Mouse (Mus musculus): ENCODE measurements at regions not wholly inside any gene's neighbourhood (a gene's known extent, or its start where the extent isn't known, plus 50 kb on each side); places are given as distances from the start of the nearest gene placed in this dataset.

- no peak for DNase-seq (ENCODE audit: low read depth, low spot score)
Measured at GRCm38 (mm10) chr15:87360457-87360856, 183.6 kb upstream of the Fam19a5 start.

- DNase-seq (ENCODE audit: low read depth, low spot score) = no peak
Measured at GRCm38 (mm10) chr15:87365712-87366361, 178.3 kb upstream of the Fam19a5 start.

DNA sequence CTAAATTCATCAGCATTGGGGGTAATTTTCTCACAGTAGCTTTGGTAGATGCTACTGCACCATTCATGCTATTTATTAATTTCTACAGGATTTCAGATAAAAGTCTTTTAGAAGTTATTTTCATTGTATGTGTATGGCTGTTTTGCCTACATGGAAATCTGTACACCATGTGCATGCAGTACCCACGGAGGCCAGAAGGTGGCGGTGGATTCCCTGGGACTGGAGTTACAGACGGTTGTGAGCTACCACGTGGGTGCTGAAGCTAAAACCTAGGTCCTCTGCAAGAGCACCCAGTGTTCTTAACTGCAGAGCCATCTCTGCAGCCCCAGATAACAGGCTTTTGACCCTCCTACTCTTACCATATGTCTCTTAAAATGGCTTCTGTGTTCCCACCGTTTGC is 176.7 kb upstream of the Fam19a5 start:
- peak; percentile 3 for DNase-seq (ENCODE audit: low read depth, low spot score)

- DNase-seq (ENCODE audit: low read depth, low spot score) = no peak
Measured at GRCm38 (mm10) chr15:87369381-87369780, 174.7 kb upstream of the Fam19a5 start.

DNA sequence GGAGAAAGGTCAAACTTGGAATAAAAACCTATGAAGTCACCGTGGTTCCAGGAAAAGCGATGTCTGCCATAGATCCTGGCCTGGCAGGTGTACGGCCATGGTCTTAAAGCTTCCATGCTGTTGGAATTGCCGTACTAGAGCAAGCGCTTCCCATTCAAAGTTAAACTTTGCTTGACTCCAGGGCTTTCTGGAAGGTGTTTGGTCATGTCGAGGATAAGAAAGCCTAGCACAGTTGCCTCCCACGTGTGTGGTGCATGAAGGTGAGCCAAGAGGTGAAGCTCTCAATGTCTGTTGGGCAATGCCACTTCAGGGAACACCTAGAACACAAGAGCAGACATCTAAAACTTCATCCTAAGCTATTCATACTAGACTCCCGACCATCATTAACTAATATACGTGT is 174.3 kb upstream of the Fam19a5 start:
- DNase-seq (ENCODE audit: low read depth, low spot score) = no peak

DNA sequence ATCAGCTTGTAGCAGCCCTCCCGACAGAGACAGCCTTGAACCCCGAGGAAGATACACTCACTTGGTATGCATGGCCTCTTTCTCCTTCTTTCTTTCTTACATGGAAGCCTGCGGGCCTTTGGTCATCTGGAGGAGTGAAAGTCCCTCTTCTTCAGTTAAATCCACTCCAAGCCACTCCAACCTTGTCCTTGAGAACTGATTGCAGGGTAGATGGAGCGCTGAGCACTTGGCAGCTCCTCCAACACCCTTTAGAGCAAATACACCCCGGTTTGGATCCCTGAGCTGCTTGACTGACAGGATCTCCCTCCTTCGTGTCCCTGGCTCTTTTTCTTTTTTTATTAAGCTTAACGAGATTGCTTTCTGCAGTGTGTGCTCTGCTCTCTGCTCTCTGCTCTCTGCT is 173.3 kb upstream of the Fam19a5 start:
- DNase-seq (ENCODE audit: low read depth, low spot score) = no peak

DNA sequence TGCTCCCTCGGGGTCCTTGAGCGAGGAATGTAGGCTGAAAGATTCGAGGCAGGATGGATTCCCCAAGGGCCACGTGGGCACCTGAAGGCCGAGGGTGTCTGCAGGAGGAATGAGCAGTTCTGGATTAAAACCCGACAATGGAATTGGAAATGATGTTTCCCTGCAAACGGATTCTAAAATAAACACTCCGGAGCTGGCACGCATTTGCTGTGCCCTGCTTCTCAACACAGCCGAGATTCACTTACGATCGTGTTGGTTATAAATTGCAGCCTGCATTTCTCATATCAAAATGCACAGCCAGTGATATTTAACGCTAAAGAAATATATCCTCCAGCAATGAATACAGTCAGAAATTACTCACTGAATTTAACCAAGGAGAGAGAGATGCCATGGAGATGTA is 169.4 kb upstream of the Fam19a5 start:
- DNase-seq (ENCODE audit: low read depth, low spot score) = no peak

GRCm38 (mm10) chr15:87375596-87376194 is 168.4 kb upstream of the Fam19a5 start:
- DNase-seq (ENCODE audit: low read depth, low spot score) = no peak

DNA sequence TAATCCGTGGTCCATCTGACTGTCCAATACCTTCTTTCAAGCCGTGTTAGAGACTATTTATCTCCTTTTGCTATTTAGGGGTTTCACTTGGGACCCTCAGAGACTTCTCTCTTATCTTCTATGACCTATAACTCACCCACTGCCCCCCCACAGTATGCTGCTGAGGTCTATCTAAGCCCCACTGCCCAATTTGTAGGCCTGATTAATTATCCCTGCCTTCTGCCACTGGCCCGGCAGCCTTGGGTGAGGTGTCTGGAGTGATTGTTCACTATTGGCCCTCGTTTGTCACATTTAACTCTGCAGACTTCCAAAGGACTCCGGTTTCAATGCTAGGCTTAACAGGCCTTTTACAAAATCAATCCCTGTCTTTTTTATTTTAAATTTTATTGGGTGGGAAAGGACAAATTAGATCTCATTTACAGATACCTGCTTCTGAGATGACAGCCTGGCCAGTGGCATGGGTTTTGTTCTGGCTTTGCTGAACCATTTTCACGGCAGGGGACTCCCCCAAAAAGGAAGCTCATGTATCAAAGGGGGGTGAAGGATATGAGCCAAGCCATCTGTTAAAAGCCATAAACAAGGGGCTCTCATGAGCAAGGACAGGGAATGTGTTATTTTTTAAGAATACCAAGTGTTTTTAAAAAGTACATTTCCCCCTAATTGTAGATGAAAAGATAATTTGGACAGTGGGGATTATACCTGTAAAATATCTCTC is 160.4 kb upstream of the Fam19a5 start:
- no peak for DNase-seq (ENCODE audit: low read depth, low spot score)

DNA sequence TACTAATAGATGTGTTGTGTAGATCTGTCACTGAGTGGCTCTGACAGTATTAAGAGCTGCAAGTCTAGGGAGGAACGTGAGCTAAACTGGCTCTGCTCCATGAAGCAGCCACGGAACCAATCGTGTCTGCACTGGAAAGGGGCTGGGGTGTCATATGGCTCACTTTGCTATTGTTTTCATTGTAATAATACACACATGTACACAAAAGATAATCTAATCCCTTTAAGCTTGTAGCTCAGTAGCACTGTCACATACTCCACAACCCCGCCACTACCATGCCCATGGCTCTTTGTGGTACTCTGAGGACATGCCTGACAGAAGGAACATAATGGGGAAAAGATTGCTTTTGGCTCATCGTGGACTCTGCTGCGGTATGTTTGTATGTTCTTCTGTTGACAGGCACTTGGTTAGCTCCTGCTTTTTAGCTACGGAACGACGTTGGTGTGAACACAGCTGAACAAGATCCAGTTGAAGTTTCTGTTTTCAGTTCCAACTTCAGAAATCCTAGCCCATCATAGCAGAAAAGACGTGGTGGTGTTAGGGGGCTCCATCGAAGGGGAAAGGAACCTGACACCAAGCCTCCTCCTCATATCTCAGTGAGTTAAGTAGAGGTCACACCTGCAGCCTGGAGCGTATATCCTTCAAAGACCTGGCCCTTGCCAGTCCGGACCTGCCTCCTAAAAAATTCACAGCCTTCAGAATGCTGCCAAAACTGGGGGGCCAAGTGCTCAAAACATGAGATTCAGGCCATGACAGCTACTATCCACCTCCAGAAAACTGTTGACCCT is 159.6 kb upstream of the Fam19a5 start:
- DNase-seq (ENCODE audit: low read depth, low spot score) = no peak

DNA sequence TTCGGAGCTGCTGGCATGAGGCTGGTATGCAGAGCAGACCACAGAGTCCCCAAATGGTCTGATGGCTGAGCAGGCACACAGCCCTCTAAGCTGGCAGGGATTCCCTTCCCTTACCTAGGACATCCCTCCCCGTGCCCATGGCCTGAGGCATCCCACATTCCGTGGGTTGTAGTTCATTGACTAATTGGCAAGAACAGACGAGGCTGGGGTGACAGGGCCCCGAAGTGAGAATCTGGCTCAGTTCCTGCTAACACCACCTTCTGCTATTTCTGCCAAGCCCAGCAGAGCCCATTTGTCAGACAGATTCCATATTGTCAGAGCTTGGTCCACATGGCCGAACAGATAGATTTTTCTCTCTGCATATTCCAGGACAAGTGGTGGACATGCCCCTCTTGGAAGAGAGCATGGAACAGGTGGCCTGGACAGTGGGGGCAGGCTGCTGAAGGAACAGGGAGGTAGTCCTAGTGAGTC is 157.6 kb upstream of the Fam19a5 start:
- no peak for DNase-seq (ENCODE audit: low read depth, low spot score)

DNA sequence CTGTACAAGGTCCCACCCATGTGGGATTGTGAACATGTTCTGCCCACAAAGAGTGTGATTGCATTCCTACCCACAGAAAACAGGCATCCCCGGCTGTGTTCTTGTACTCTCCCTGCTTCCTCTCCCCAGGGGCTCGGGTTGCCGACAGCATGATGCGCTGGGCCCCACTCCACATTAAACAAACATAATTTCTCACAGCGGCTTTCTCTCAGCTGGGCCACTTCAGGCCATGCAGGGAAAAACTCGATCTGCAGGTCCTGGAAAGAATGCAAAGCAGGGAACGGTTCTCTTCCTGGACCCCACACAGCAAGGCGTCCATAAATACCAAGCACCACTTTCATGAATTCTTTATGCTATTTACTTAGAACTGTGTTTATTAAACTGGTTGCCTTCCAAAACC is 152.7 kb upstream of the Fam19a5 start:
- no peak for DNase-seq (ENCODE audit: low read depth, low spot score)

DNA sequence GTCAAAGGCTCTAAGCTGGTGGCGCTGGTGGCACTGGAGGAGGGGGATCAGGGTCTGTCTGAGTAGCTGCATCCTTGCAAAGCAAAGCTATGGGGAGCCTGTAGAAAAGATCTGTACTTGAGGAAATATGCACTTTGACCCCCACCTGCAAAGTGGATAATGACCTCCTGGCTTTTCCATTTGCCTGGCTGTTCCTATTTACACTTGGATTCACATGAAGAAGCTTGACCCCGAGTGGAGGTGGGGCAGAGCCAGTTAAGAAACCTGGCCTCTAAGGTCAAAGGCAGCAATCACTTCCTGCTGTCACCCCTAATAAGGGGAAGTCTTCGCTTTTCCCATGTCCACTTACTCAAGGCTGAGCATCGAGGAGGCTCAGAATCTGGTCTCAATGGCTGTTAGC is 145.7 kb upstream of the Fam19a5 start:
- no peak for DNase-seq (ENCODE audit: low read depth, low spot score)

- DNase-seq (ENCODE audit: low read depth, low spot score) = no peak
Measured at GRCm38 (mm10) chr15:87405689-87406088, 138.4 kb upstream of the Fam19a5 start.

GRCm38 (mm10) chr15:87411978-87412377 is 132.1 kb upstream of the Fam19a5 start:
- no peak for DNase-seq (ENCODE audit: low read depth, low spot score)

- no peak for DNase-seq (ENCODE audit: low read depth, low spot score)
Measured at GRCm38 (mm10) chr15:87415996-87416395, 128.1 kb upstream of the Fam19a5 start.

DNA sequence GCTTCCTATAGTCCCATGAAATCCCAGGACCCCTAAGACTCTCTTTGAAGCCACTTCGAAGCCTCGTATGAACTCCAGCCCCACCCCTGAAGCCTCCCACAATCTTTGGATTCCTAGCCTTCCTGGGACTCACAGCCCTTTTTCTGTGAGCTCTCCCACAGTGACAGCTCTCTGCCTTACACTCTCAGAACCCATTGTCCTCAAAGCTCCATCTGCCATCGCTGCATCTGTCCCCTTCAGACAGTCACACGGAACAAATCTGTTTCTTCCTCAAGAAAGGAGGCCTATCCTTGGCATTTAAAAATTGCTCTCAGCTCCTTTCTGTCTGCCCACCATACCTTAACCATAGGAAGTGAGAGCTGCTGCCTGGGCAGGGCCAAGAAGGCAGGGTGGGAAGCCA is 122.4 kb upstream of the Fam19a5 start:
- DNase-seq (ENCODE audit: low read depth, low spot score) = no peak

DNA sequence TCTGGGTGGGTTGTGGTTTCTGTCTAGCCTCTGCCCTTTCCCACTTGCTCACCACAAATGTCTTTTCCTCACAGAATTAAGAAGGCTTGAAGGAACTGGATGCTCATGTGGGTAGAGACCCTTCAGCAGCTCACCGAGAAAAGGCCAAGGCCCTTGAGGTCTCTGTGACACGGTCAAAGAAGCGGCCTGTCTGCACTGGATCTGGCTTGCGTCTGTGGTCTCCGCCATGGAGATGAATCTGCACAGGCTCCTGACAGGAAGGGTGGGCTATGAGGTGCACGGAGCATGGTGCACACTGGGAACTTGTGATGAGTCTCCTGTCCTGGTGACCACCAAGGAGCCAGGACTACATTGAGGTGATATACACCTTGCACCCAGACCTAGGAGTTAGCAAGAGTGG is 110.8 kb upstream of the Fam19a5 start:
- no peak for DNase-seq (ENCODE audit: low read depth, low spot score)

- no peak for DNase-seq (ENCODE audit: low read depth, low spot score)
Measured at GRCm38 (mm10) chr15:87433901-87434300, 110.2 kb upstream of the Fam19a5 start.

DNA sequence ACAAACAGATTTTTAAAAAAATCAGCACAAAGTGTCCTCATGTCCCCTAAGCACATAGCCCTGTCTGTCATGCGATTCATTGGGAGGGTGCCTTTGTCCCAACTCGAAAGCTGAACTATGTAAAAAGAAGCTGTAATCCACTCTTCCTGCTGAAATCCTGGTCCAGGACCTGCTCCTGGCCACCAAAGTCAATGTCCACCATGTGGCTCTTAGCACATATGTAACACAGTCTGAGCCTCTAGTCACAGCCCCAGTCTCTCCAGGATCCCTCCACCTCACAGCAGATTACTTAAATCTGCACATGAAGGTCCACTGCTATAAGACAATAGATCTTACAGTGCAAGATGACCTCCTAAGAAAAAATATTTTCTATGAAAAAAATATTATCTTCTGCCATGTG is 108.5 kb upstream of the Fam19a5 start:
- DNase-seq (ENCODE audit: low read depth, low spot score) = no peak

DNA sequence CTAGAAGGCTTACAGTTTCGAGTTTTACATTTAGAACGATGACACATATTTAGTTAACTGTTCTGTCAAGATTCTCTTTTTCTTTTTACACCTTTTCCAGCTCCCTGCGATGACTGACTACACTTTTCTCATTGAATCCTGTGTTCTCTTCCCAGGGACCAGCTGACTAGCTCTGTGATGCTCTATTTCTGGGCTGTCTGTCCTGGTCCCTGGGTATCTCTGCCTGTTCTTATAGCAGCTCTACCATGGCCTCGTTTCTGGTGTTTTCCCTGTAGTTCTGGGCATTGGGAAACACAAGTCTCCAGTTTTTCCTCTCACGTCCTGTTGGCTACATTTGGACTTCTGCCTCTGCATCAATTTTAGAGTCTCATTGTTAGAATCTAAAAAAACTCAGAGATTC is 106.5 kb upstream of the Fam19a5 start:
- no peak for DNase-seq (ENCODE audit: low read depth, low spot score)

- no peak for DNase-seq (ENCODE audit: low read depth, low spot score)
Measured at GRCm38 (mm10) chr15:87458932-87459331, 85.2 kb upstream of the Fam19a5 start.
